Mouse (Mus musculus) stomach, postnatal 0 days (tissue): ENCODE data around the gene Basp1.

Experiments used
- CTCF ChIP-seq: IDR thresholded peaks from 2 replicates; pipeline ENCODE4 v1.5.1; 2016; ENCODE audit warnings: antibody characterized with exemption, low read depth, mild to moderate bottlenecking, moderate library complexity
- EP300 ChIP-seq: optimal IDR thresholded peaks from 2 replicates; pipeline ENCODE3; 2016; ENCODE audit warnings: antibody characterized with exemption

DNA sequence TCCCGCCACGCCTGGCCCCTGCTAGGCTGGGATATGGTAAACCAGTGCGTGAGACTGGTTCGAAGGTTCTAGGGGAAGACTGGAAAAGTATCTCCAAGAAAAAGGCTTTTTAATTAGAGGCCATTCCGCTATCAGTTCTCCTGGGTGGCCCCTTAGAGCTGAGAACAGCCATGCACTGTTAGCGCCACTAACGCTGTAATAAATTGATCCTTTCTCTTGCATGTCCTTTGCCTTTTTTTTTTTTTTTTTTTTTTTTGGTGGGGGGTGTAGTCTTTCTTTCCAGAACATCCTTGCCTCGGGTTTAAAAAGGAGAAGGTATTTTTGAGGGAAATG is 32.6 kb upstream of the Basp1 start:
- TF ChIP-seq CTCF, result no peak
- TF ChIP-seq EP300, result no peak
